8 mouse cellular contexts compared by ENCODE assay signal in genomic region chr9:7960382-7960781, GRCm38 (mm10). TPM values are rescaled to one million over a fixed set of nuclear protein-coding genes. Genes with fewer than 3 reads are reported as not detected.
A peak's percentile ranks its signal among the peaks of the same experiment; 100 is the strongest.
DNase-seq lines count a peak whose midpoint lies in the region; ATAC-seq and TF ChIP-seq lines count a peak whose summit lies in the region.

No protein-coding gene starts in this region.

- TF ChIP-seq POLR2A in lung, adult 2 months (IDR thresholded peaks at IDR 0.05; ENCODE audit: borderline replicate concordance, extremely low read depth, low read depth, low read length) = no peak
- no peak for TF ChIP-seq POLR2A in embryonic fibroblast, embryonic 13.5 days (IDR thresholded peaks at IDR 0.05; ENCODE audit: low read depth, low read length)

- ATAC-seq in heart, embryonic 11.5 days (replicated peaks; ENCODE audit: insufficient number of reproducible peaks, low FRiP score, low TSS enrichment) = peak; percentile 72
- ATAC-seq in stomach, postnatal 0 days (ENCODE audit: low FRiP score, low TSS enrichment) = peak; percentile 80

- DNase-seq in lung, adult 18-20 months = peak; percentile 28 to 56
- no peak for DNase-seq in lung, adult 2 months
- peak; percentile 44 to 47 for DNase-seq in kidney, postnatal 25 days
- DNase-seq in mesoderm, embryonic 11.5 days (ENCODE audit: low read depth, low spot score) = peak; percentile 66
- peak; percentile 32 for DNase-seq in stomach, postnatal 0 days (ENCODE audit: low spot score)
- no peak for DNase-seq in retina, postnatal 1 day

- H3K27ac ChIP-seq in embryonic fibroblast, embryonic 13.5 days (ENCODE audit: insufficient read depth, low read length) = peak overlapping the region; percentile 96
- H3K27ac ChIP-seq in heart, embryonic 11.5 days (ENCODE audit: low read depth, low read length) = peak overlapping the region; percentile 70
- H3K27ac ChIP-seq in stomach, postnatal 0 days (replicated peaks) = peak overlapping the region; percentile 50

- TF ChIP-seq EP300 in stomach, postnatal 0 days (optimal IDR thresholded peaks at IDR 0.05) = no peak

- H3K4me1 ChIP-seq in lung, adult 2 months (ENCODE audit: control insufficient read depth, insufficient read depth, low read length) = peaks cover 8% of the 10 kb centered on the region
- H3K4me1 ChIP-seq in embryonic fibroblast, embryonic 13.5 days (ENCODE audit: control insufficient read depth, insufficient read depth, low read length) = peaks cover 12% of the 10 kb centered on the region
- peaks cover 39% of the 10 kb centered on the region for H3K4me1 ChIP-seq in heart, embryonic 11.5 days (ENCODE audit: control insufficient read depth, insufficient read depth, low read length)
- H3K4me1 ChIP-seq in stomach, postnatal 0 days (replicated peaks; ENCODE audit: control insufficient read depth, insufficient read depth) = peaks cover 11% of the 10 kb centered on the region

- 58% methylated on average over 9 of the region's 9 CpGs for WGBS in lung, adult 2 months
- 55% methylated on average over 9 of the region's 9 CpGs for WGBS in heart, embryonic 11.5 days (ENCODE audit: insufficient replicate concordance)
- WGBS in stomach, postnatal 0 days = 34% methylated on average over 9 of the region's 9 CpGs

- H3K27me3 ChIP-seq in heart, embryonic 11.5 days (ENCODE audit: control insufficient read depth, insufficient read depth, low read length) = no peaks in the 10 kb centered on the region
- H3K27me3 ChIP-seq in stomach, postnatal 0 days (ENCODE audit: control insufficient read depth, insufficient read depth, low read length) = no peaks in the 10 kb centered on the region

- H3K4me2 ChIP-seq in heart, embryonic 11.5 days = no peak overlapping the region
- no peak overlapping the region for H3K4me2 ChIP-seq in stomach, postnatal 0 days (replicated peaks; ENCODE audit: low read depth)

- TF ChIP-seq CTCF in lung, adult 2 months (IDR thresholded peaks at IDR 0.05; ENCODE audit: insufficient read depth, low read length) = no peak
- no peak for TF ChIP-seq CTCF in embryonic fibroblast, embryonic 13.5 days (IDR thresholded peaks at IDR 0.05; ENCODE audit: borderline replicate concordance, insufficient read depth, low read length)
- no peak for TF ChIP-seq CTCF in stomach, postnatal 0 days (IDR thresholded peaks at IDR 0.05; ENCODE audit: low read depth)

- 0 out of 2 replicates have a peak, but pooled peaks cover 3% of the 10 kb centered on the region for H3K36me3 ChIP-seq in heart, embryonic 11.5 days (ENCODE audit: control insufficient read depth, insufficient read depth, low read length)
- peaks cover 4% of the 10 kb centered on the region; the same call in 1 of the 2 replicates for H3K36me3 ChIP-seq in stomach, postnatal 0 days (ENCODE audit: control insufficient read depth, insufficient read depth, low read length)

- no peaks in the 10 kb centered on the region for H3K9me3 ChIP-seq in heart, embryonic 11.5 days (replicated peaks; ENCODE audit: control insufficient read depth, low read length)
- H3K9me3 ChIP-seq in stomach, postnatal 0 days (ENCODE audit: control insufficient read depth, low read length) = no peaks in the 10 kb centered on the region

- no peak overlapping the region for H3K4me3 ChIP-seq in lung, adult 2 months (replicated peaks; ENCODE audit: extremely low read depth, low read depth, low read length)
- no peak overlapping the region for H3K4me3 ChIP-seq in embryonic fibroblast, embryonic 13.5 days (ENCODE audit: insufficient read depth, low read length)
- H3K4me3 ChIP-seq in heart, embryonic 11.5 days (ENCODE audit: low read depth, low read length) = no peak overlapping the region
- no peak overlapping the region for H3K4me3 ChIP-seq in stomach, postnatal 0 days (ENCODE audit: low read depth, low read length)

- no peak overlapping the region for H3K9ac ChIP-seq in heart, embryonic 11.5 days (ENCODE audit: low read depth, low read length)
- H3K9ac ChIP-seq in stomach, postnatal 0 days (ENCODE audit: low read length) = no peak overlapping the region

RNA-seq across cellular contexts. Expression of gene Yap1, which starts 44.0 kb away (rescaled TPM):
- 59.4 and 76.6 TPM in 2 replicates for polyA plus RNA-seq in lung, adult 2 months (2012; rRNA removed)
- polyA plus RNA-seq in embryonic fibroblast, embryonic 13.5 days (2011; ENCODE audit: insufficient read length, low read depth, missing spikeins) = 128 and 143 TPM in 2 replicates
- polyA plus RNA-seq in heart, embryonic 11.5 days (2014; fragmentation: Nextera tagmentation; extraction: Ambion mirVana) = 25.3 and 27.1 TPM in 2 replicates
- polyA plus RNA-seq in stomach, postnatal 0 days (2015; fragmentation: Nextera tagmentation; extraction: Ambion mirVana) = 13.6 and 16.0 TPM in 2 replicates

Comparison
In these comparisons a context has a peak if more than half of its experiments do, and no peak if none do; other contexts are left out.
1. DNase-seq: peak in lung, adult 18-20 months (2 of 2), kidney, postnatal 25 days (2 of 2), mesoderm, embryonic 11.5 days (single experiment) and stomach, postnatal 0 days (single experiment); none in lung, adult 2 months (single experiment) and retina, postnatal 1 day (single experiment).
2. Peak in every context shown above with its lines, with median percentiles within 50 percentile points of each other: H3K27ac ChIP-seq.